Mouse (Mus musculus) hindbrain, embryonic 14.5 days (tissue): ENCODE measurements at regions not wholly inside any gene's neighbourhood (a gene's known extent, or its start where the extent isn't known, plus 50 kb on each side); places are given as distances from the start of the nearest gene placed in this dataset.

Experiments
- ATAC-seq: fragments of 200-750 bp; cut with Nextera tagmentation; 2 replicates; pipeline ENCODE4 v1.8.0; 2017; ENCODE audit warnings: moderate number of reproducible peaks, mild to moderate bottlenecking, moderate TSS enrichment, moderate library complexity; ENCODE audit not compliant: low FRiP score
- DNase-seq: peaks from one replicate; pipeline ENCODE4 v3.0.0-alpha.2; 2015; ENCODE audit warnings: low spot score
- H3K27ac ChIP-seq: fragments of 300-500 bp; sonication (generic); 2 replicates; pipeline ENCODE4 v1.5.1; 2014; ENCODE audit warnings: mild to moderate bottlenecking, moderate library complexity
- H3K27me3 ChIP-seq: fragments of 300-500 bp; sonication (generic); 2 replicates; pipeline ENCODE4 v1.6.1; 2014; ENCODE audit warnings: mild to moderate bottlenecking, low read length, mixed read lengths; ENCODE audit not compliant: control insufficient read depth, insufficient read depth
- H3K36me3 ChIP-seq: fragments of 300-500 bp; sonication (generic); replicated peaks from 2 replicates; pipeline ENCODE4 v1.6.1; 2014; ENCODE audit not compliant: control insufficient read depth, insufficient read depth
- H3K4me1 ChIP-seq: fragments of 300-500 bp; sonication (generic); replicated peaks from 2 replicates; pipeline ENCODE4 v1.6.1; 2014; ENCODE audit warnings: antibody characterized with exemption, low read length, mixed read lengths; ENCODE audit not compliant: control insufficient read depth, insufficient read depth
- H3K4me2 ChIP-seq: fragments of 300-500 bp; sonication (generic); replicated peaks from 2 replicates; pipeline ENCODE4 v1.6.1; 2014; ENCODE audit warnings: mild to moderate bottlenecking, moderate library complexity
- H3K4me3 ChIP-seq: fragments of 300-500 bp; sonication (generic); replicated peaks from 2 replicates; pipeline ENCODE4 v1.5.1; 2014; ENCODE audit warnings: mild to moderate bottlenecking, low read length
- H3K9ac ChIP-seq: fragments of 300-500 bp; sonication (generic); 2 replicates; pipeline ENCODE4 v1.6.1; 2014
- H3K9me3 ChIP-seq: fragments of 300-500 bp; sonication (generic); 2 replicates; pipeline ENCODE4 v1.6.1; 2016; ENCODE audit warnings: low read length; ENCODE audit not compliant: control insufficient read depth
- WGBS: fragments of 180-500 bp; shearing (Covaris S2); extraction: QIAGEN DNeasy Blood & Tissue Kit; methylation state at CpG from one replicate; pipeline ENCODE4 v1.1.7; 2014; 5-methylcytosine and 5-hydroxymethylcytosine counted together

DNA sequence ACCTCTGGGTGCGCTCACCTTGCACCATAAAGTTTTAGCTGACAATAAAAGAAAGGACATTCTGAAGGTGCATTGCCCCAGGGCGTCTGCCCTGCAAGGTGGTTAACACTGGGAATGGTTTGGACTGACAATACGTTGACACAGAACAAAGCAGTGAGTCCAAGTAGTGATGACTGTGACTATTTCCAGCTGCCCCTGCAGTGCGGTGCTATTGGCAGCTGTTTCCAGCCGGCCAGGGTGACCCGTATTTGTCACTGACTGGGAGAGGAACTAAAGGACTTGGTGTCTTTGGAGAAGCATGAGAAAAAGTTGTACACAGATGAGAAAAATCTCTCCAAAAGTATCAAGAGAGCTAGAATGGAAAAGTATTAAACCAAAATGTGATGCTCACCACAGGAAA, 52.0 kb upstream of the Vtcn1 start:
- H3K9me3 ChIP-seq = no peaks in the 10 kb centered on the region
- H3K4me2 ChIP-seq = no peak overlapping the region
- WGBS = 74% methylated on average over 6 of the region's 6 CpGs
- no peak overlapping the region for H3K4me3 ChIP-seq
- no peak for ATAC-seq
- no peaks in the 10 kb centered on the region for H3K36me3 ChIP-seq
- no peaks in the 10 kb centered on the region for H3K27me3 ChIP-seq
- DNase-seq = no peak
- H3K27ac ChIP-seq = no peak overlapping the region
- H3K4me1 ChIP-seq = no peaks in the 10 kb centered on the region
- H3K9ac ChIP-seq = no peak overlapping the region

DNA sequence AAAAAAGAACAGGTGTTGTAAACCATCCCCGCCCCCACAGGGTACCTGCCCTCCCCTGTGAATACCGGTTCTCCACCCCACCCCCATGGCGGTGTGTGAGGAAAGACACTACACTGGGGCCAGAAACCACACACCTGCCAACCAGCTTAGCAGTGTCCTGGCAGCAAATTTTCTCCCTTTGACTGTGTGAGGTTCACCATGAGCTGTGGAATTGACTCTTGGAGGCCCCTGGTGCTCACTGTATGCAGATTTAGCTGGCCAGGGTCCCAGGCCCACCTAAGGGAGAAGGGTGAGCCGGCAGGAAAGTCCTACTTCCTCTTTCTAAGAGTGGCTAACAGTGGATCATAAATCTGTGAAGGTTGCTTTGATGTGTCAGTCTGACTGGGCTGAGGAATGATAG, 53.9 kb upstream of the Vtcn1 start:
- no peaks in the 10 kb centered on the region for H3K36me3 ChIP-seq
- DNase-seq (no peak), ATAC-seq (no peak)
- H3K9ac ChIP-seq = no peak overlapping the region
- H3K9me3 ChIP-seq = no peaks in the 10 kb centered on the region
- no peaks in the 10 kb centered on the region for H3K4me1 ChIP-seq
- no peak overlapping the region for H3K4me2 ChIP-seq
- WGBS = 96% methylated on average over 4 of the region's 4 CpGs
- H3K27me3 ChIP-seq = no peaks in the 10 kb centered on the region
- H3K4me3 ChIP-seq = no peak overlapping the region
- no peak overlapping the region for H3K27ac ChIP-seq

DNA sequence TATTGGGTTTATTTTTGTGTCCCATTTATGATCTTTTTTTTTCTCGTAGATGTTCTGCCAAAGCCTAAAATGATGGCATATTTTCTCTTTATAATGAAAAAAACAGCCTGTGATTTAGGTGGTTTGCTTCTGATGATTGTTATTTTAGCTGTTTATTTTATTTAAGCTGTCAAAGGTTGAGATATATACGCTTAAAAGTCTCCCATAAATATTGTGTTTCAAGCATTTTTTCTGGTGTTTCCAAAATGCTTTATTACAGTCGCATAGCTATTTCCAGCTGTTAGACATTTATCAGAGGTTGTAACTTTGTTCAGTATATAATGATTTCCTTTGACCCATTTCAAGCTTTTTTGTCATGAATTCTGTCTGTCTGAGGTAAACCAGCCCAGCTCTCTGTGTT, 54.4 kb upstream of the Vtcn1 start:
- no peak for DNase-seq
- H3K27ac ChIP-seq = no peak overlapping the region
- H3K4me3 ChIP-seq = no peak overlapping the region
- no peaks in the 10 kb centered on the region for H3K36me3 ChIP-seq
- H3K27me3 ChIP-seq = no peaks in the 10 kb centered on the region
- H3K9ac ChIP-seq = no peak overlapping the region
- 89% methylated on average over 3 of the region's 3 CpGs for WGBS
- ATAC-seq = no peak
- no peaks in the 10 kb centered on the region for H3K4me1 ChIP-seq
- no peak overlapping the region for H3K4me2 ChIP-seq
- H3K9me3 ChIP-seq = no peaks in the 10 kb centered on the region

DNA sequence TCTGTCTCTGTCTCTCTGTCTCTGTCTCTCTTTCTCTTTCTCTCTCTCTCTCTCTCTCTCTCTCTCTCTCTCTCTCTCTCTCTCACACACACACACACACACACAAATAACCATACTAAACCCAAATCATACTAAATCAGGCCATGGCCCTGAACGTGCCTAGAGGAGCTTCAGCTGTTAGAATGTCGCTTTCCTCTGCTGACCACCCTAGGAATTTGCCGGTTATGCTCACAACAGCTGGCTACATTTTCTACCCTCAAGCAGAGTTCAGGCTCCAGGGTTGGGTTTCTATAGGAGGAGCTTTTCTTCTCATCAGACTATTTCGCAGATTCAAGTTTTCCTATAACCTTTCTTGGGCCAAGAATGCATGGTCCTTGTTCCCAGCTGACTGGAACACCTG, 56.1 kb upstream of the Vtcn1 start:
- Histone ChIP-seq H3K27ac (no peak overlapping the region), H3K9me3 (no peaks in the 10 kb centered on the region), H3K4me3 (no peak overlapping the region), H3K36me3 (no peaks in the 10 kb centered on the region), H3K27me3 (no peaks in the 10 kb centered on the region), H3K4me2 (no peak overlapping the region), H3K4me1 (no peaks in the 10 kb centered on the region), H3K9ac (no peak overlapping the region)
- WGBS = 91% methylated on average over 4 of the region's 4 CpGs
- ATAC-seq (no peak), DNase-seq (no peak)

DNA sequence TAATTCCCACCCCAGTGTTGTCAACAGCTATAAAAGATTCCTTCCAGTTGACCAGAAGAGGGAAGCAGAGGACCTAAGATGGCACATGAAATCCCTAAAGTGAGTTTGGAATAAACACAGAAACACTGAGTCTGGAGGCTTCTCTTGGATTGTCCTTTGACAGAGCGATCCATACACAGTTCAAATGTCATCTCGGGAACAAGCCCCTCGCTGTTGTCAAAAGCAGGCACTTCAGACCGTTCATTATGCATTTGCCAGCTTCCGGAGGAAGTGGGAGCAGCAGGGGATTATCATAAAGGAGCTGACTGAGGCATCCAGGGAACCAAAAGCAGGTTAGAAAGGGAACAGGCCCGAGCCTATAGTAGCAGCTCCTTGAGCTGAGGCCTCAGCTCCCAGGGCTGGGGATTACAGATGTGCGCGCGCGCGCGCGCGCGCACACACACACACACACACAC, 57.1 kb upstream of the Vtcn1 start:
- H3K4me1 ChIP-seq = no peaks in the 10 kb centered on the region
- peak overlapping the region; percentile 4; the same call in 1 of the 2 replicates for H3K27ac ChIP-seq
- WGBS = 33% methylated on average over 15 of the region's 15 CpGs
- peak overlapping the region; percentile 31 for H3K4me2 ChIP-seq
- ATAC-seq (peak; percentile 72; the same call in 1 of the 2 replicates), DNase-seq (peak; percentile 71)
- H3K9me3 ChIP-seq = no peaks in the 10 kb centered on the region
- no peaks in the 10 kb centered on the region for H3K36me3 ChIP-seq
- no peaks in the 10 kb centered on the region for H3K27me3 ChIP-seq
- H3K9ac ChIP-seq = peak overlapping the region; percentile 28; the same call in 1 of the 2 replicates
- H3K4me3 ChIP-seq = no peak overlapping the region

DNA sequence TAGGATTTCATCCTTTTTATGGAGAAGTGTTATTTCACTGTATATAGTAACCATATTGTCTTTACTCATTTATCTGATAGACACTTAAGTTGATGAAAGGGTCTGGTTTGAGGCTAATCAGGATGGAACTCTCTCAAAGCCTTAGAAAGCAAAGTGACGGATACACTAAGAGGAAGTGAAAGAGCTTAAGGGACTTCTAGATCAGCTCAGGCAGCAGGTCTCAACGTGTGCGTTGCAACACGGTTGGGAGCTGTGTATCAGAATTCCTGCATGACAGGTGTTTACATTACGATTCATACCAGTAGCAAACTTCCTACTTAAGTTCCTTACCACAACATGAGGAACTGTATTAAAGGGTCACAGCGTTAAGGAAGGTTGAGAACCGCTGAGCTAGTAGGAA, 59.9 kb upstream of the Vtcn1 start:
- no peaks in the 10 kb centered on the region for H3K27me3 ChIP-seq
- WGBS = 87% methylated on average over 7 of the region's 7 CpGs
- H3K4me1 ChIP-seq = no peaks in the 10 kb centered on the region
- DNase-seq (no peak), ATAC-seq (no peak)
- no peaks in the 10 kb centered on the region for H3K36me3 ChIP-seq
- no peak overlapping the region for H3K4me2 ChIP-seq
- H3K27ac ChIP-seq = no peak overlapping the region
- H3K9me3 ChIP-seq = no peaks in the 10 kb centered on the region
- no peak overlapping the region for H3K9ac ChIP-seq
- no peak overlapping the region for H3K4me3 ChIP-seq

DNA sequence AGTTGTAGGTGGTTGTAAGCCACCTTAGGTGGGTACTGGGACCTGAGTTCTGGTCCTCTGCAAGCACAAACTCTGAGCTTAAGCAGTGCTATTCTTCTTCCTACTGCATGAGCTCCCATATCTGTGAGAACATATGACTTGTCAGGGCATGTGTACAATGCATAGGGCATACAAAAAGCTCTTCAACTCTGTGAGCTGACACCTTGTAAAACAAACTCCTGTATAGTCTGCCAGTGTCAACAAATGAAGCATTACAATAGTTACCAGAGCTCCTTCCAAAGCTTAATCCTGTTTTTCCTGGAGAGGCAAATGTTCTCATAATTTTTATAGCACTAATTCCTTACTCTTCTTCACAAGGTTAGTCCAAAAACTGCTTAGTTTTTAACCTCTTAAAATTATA, 62.4 kb upstream of the Vtcn1 start:
- no peak for ATAC-seq
- no peak overlapping the region for H3K4me3 ChIP-seq

DNA sequence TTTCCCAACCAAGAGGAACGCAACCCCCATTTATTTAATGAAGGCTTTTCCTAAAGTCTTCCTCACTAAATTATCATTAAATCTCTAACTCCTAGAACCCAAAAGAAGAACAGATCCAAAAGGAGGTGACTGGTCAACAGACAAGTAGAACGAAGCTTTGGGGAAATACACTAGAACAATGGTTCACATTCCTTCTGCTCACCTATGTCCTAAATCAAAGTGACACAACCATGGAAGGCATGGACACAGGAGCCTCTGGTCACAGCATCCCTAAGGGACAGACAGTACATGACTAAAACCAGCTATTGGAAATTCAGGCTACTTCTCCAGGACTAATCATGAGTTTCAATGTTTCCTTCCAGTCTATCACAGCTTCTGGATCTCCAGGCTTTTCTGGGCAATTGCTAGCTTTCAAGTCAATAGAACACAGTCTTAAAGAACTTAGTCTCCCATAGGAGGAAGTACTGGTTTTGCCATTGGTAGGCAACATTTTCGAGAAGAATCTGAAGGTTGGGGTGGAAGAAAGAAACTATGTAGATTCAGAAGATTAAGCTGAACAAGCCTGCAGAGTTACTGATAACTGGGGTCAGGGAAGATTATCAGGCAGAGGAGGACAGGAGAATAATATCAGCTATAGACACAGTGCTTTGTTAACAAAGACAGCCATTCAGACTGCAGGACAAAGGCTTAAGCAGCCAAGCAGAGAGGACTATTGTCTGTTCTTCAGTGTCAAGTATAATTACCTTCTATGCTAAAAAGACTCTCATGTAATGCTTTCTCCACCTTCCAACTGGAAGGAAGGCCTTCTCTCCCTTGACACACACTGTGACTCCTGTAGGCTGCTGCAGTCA, 65.9 kb upstream of the Vtcn1 start:
- DNase-seq (no peak), ATAC-seq (no peak)
- no peak overlapping the region for H3K9ac ChIP-seq
- H3K27me3 ChIP-seq = no peaks in the 10 kb centered on the region
- no peaks in the 10 kb centered on the region for H3K36me3 ChIP-seq
- 79% methylated on average over 3 of the region's 3 CpGs for whole genome bisulfite sequencing
- no peak overlapping the region for H3K27ac ChIP-seq
- H3K4me1 ChIP-seq = no peaks in the 10 kb centered on the region
- no peak overlapping the region for H3K4me2 ChIP-seq
- no peaks in the 10 kb centered on the region for H3K9me3 ChIP-seq
- H3K4me3 ChIP-seq = no peak overlapping the region

More for the DNA sequence above, 62.4 kb upstream of the Vtcn1 start:
- Histone ChIP-seq H3K9me3 (no peaks in the 10 kb centered on the region), H3K4me2 (no peak overlapping the region), H3K9ac (no peak overlapping the region), H3K27ac (no peak overlapping the region), H3K4me1 (no peaks in the 10 kb centered on the region), H3K36me3 (no peaks in the 10 kb centered on the region), H3K27me3 (no peaks in the 10 kb centered on the region)
- DNase-seq = no peak

DNA sequence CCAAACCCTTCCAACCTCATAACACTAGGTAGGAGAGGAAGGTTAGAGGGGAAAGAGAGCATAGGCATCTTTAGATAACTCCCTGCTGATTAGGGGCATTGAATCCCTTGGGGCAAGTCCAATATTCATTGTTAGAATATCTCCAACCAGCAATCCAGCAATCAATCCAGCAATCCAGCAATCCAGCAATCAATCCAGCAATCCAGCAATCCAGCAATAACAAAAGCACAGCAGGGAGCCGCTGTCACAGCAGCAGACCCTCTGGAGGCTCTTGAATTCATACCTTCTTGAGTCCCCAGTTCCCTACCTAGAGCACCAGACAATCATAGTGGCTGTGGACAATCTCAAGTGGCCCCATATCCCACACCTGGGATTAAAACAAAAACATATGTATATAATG, 69.4 kb upstream of the Man1a2 start:
- no peak for DNase-seq
- no peak overlapping the region for H3K9ac ChIP-seq
- H3K27ac ChIP-seq = no peak overlapping the region
- H3K4me3 ChIP-seq = no peak overlapping the region
- H3K27me3 ChIP-seq = no peaks in the 10 kb centered on the region
- no peak for ATAC-seq
- H3K4me1 ChIP-seq = no peaks in the 10 kb centered on the region
- H3K36me3 ChIP-seq = no peaks in the 10 kb centered on the region
- WGBS = 74% methylated on average over 1 of the region's 1 CpGs
- H3K9me3 ChIP-seq = no peaks in the 10 kb centered on the region
- H3K4me2 ChIP-seq = no peak overlapping the region

DNA sequence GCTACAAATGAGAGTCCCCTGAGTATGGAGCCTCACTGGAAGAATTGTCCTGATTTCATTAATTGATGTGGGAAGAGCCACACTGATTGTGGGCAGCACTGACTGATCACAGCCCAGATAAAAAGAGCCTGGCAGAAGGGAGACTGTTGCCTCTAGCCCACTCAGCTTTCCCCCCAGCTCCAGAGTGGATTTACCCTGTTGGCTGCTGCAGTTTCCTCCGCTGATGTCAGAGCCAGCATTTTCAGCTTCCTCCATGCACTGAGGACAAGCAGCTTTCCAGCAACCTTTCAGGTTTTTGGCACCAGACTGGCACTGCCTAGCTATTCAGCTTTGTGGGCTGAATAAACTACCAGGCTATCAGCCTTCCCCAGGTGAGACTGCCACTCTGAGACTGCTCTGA, 65.9 kb upstream of the Man1a2 start:
- Histone ChIP-seq H3K27me3 (no peaks in the 10 kb centered on the region), H3K9me3 (no peaks in the 10 kb centered on the region), H3K4me2 (no peak overlapping the region), H3K9ac (no peak overlapping the region), H3K4me3 (no peak overlapping the region), H3K36me3 (no peaks in the 10 kb centered on the region), H3K4me1 (no peaks in the 10 kb centered on the region), H3K27ac (no peak overlapping the region)
- DNase-seq = no peak
- 90% methylated on average over 1 of the region's 1 CpGs for WGBS
- ATAC-seq = no peak
